Mouse (Mus musculus): ENCODE results near the gene Add2. TPM values are rescaled to one million over a fixed set of nuclear protein-coding genes. Genes with fewer than 3 reads are reported as not detected.

Gene Add2
- polyA plus RNA-seq, 1 experiment: not detected

- Histone ChIP-seq H3K27me3 (ENCODE audit: control insufficient read depth, insufficient read depth, low read length, poor library complexity, severe bottlenecking) (no peaks in the 10 kb centered on the region), H3K27ac (ENCODE audit: insufficient read depth, low read length) (no peak overlapping the region), H3K36me3 (ENCODE audit: control insufficient read depth, insufficient read depth, low read length, poor library complexity, severe bottlenecking) (no peaks in the 10 kb centered on the region), H3K4me3 (ENCODE audit: low read depth, low read length) (no peak overlapping the region), H3K9ac (ENCODE audit: low read depth, poor library complexity, severe bottlenecking) (no peak overlapping the region), H3K4me1 (ENCODE audit: control insufficient read depth, insufficient read depth, low read length) (no peaks in the 10 kb centered on the region), H3K9me3 (replicated peaks; ENCODE audit: control insufficient read depth, insufficient read depth, low read length, poor library complexity, severe bottlenecking) (no peaks in the 10 kb centered on the region)
- TF ChIP-seq POLR2A (IDR thresholded peaks at IDR 0.05; ENCODE audit: insufficient read depth, low read length) (no peak), EP300 (IDR thresholded peaks at IDR 0.05; ENCODE audit: insufficient read depth, low read depth, low read length) (no peak), CTCF (IDR thresholded peaks at IDR 0.05; ENCODE audit: low read depth, low read length) (no peak)
Observed at GRCm38 (mm10) chr6:86152676-86153075, 124.2 kb downstream of the Add2 start.

GRCm38 (mm10) chr6:86153436-86153990 lies 125.0 kb downstream of the Add2 start:
- Histone ChIP-seq H3K27ac (ENCODE audit: insufficient read depth, low read length) (no peak overlapping the region), H3K27me3 (ENCODE audit: control insufficient read depth, insufficient read depth, low read length, poor library complexity, severe bottlenecking) (no peaks in the 10 kb centered on the region), H3K9me3 (replicated peaks; ENCODE audit: control insufficient read depth, insufficient read depth, low read length, poor library complexity, severe bottlenecking) (no peaks in the 10 kb centered on the region), H3K4me3 (ENCODE audit: low read depth, low read length) (no peak overlapping the region), H3K9ac (ENCODE audit: low read depth, poor library complexity, severe bottlenecking) (no peak overlapping the region), H3K36me3 (ENCODE audit: control insufficient read depth, insufficient read depth, low read length, poor library complexity, severe bottlenecking) (no peaks in the 10 kb centered on the region), H3K4me1 (ENCODE audit: control insufficient read depth, insufficient read depth, low read length) (no peaks in the 10 kb centered on the region)
- no peak for TF ChIP-seq CTCF (IDR thresholded peaks at IDR 0.05; ENCODE audit: low read depth, low read length)
- no peak for TF ChIP-seq POLR2A (IDR thresholded peaks at IDR 0.05; ENCODE audit: insufficient read depth, low read length)
- TF ChIP-seq EP300 (IDR thresholded peaks at IDR 0.05; ENCODE audit: insufficient read depth, low read depth, low read length): no peak

DNA sequence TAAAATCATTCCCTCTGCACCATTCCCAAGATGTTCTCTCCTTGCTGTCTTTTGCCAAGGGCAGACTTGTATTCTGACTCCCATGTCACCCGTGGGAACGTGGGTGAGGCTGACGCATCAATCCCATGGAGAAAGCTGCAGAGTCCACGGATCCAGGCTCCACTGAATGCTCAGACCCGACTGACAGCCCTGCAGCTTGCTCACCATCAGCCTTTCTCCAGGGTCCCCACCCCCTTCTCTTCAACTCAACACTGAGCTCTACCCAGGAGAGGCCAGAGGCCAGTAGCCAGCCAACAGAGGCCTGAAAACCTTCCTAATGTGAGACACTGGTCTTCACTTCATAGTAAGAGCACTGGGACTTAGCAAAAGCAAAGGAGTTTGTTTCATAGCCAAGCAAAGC lies 125.5 kb downstream of the Add2 start:
- Histone ChIP-seq H3K27me3 (ENCODE audit: control insufficient read depth, insufficient read depth, low read length, poor library complexity, severe bottlenecking) (no peaks in the 10 kb centered on the region), H3K27ac (ENCODE audit: insufficient read depth, low read length) (no peak overlapping the region), H3K4me1 (ENCODE audit: control insufficient read depth, insufficient read depth, low read length) (no peaks in the 10 kb centered on the region), H3K9ac (ENCODE audit: low read depth, poor library complexity, severe bottlenecking) (no peak overlapping the region), H3K4me3 (ENCODE audit: low read depth, low read length) (no peak overlapping the region), H3K36me3 (ENCODE audit: control insufficient read depth, insufficient read depth, low read length, poor library complexity, severe bottlenecking) (no peaks in the 10 kb centered on the region), H3K9me3 (replicated peaks; ENCODE audit: control insufficient read depth, insufficient read depth, low read length, poor library complexity, severe bottlenecking) (no peaks in the 10 kb centered on the region)
- TF ChIP-seq POLR2A (IDR thresholded peaks at IDR 0.05; ENCODE audit: insufficient read depth, low read length) (no peak), EP300 (IDR thresholded peaks at IDR 0.05; ENCODE audit: insufficient read depth, low read depth, low read length) (no peak), CTCF (IDR thresholded peaks at IDR 0.05; ENCODE audit: low read depth, low read length) (no peak)

DNA sequence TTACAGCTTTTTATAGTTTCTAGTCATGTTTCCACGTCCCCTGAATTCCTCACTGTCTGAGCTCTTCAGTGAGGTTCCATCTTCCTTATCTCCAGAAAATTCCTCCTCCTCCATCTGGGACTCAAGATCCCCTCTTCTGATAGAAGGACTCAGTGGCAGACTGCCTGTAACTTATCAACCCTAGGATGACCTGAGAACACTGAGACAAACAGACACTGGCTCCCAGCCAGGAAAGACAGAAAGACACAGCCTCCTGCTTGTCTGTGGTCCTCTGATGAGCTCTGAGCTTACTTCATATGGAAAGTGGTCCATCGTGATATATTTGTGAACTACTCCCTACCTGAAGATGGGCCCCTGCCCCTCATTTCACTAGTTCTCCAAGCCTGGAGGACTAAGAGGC lies 126.0 kb downstream of the Add2 start:
- H3K9ac ChIP-seq (ENCODE audit: low read depth, poor library complexity, severe bottlenecking): no peak overlapping the region
- TF ChIP-seq POLR2A (IDR thresholded peaks at IDR 0.05; ENCODE audit: insufficient read depth, low read length) (no peak), CTCF (IDR thresholded peaks at IDR 0.05; ENCODE audit: low read depth, low read length) (no peak), EP300 (IDR thresholded peaks at IDR 0.05; ENCODE audit: insufficient read depth, low read depth, low read length) (no peak)

GRCm38 (mm10) chr6:86157253-86158234 lies 129.1 kb downstream of the Add2 start:
- no peaks in the 10 kb centered on the region for H3K9me3 ChIP-seq (replicated peaks; ENCODE audit: control insufficient read depth, insufficient read depth, low read length, poor library complexity, severe bottlenecking)
- no peak overlapping the region for H3K27ac ChIP-seq (ENCODE audit: insufficient read depth, low read length)
- H3K4me1 ChIP-seq (ENCODE audit: control insufficient read depth, insufficient read depth, low read length): no peaks in the 10 kb centered on the region
- H3K27me3 ChIP-seq (ENCODE audit: control insufficient read depth, insufficient read depth, low read length, poor library complexity, severe bottlenecking): no peaks in the 10 kb centered on the region
- H3K4me3 ChIP-seq (ENCODE audit: low read depth, low read length): no peak overlapping the region
- no peak overlapping the region for H3K9ac ChIP-seq (ENCODE audit: low read depth, poor library complexity, severe bottlenecking)
- no peaks in the 10 kb centered on the region for H3K36me3 ChIP-seq (ENCODE audit: control insufficient read depth, insufficient read depth, low read length, poor library complexity, severe bottlenecking)
- TF ChIP-seq EP300 (IDR thresholded peaks at IDR 0.05; ENCODE audit: insufficient read depth, low read depth, low read length) (no peak), CTCF (IDR thresholded peaks at IDR 0.05; ENCODE audit: low read depth, low read length) (peak; percentile 4), POLR2A (IDR thresholded peaks at IDR 0.05; ENCODE audit: insufficient read depth, low read length) (no peak)

More for the DNA sequence above, 126.0 kb downstream of the Add2 start:
- Histone ChIP-seq H3K4me3 (ENCODE audit: low read depth, low read length) (no peak overlapping the region), H3K4me1 (ENCODE audit: control insufficient read depth, insufficient read depth, low read length) (no peaks in the 10 kb centered on the region), H3K27ac (ENCODE audit: insufficient read depth, low read length) (no peak overlapping the region), H3K36me3 (ENCODE audit: control insufficient read depth, insufficient read depth, low read length, poor library complexity, severe bottlenecking) (no peaks in the 10 kb centered on the region), H3K27me3 (ENCODE audit: control insufficient read depth, insufficient read depth, low read length, poor library complexity, severe bottlenecking) (no peaks in the 10 kb centered on the region), H3K9me3 (replicated peaks; ENCODE audit: control insufficient read depth, insufficient read depth, low read length, poor library complexity, severe bottlenecking) (no peaks in the 10 kb centered on the region)

GRCm38 (mm10) chr6:86160878-86161277 lies 132.4 kb downstream of the Add2 start:
- Histone ChIP-seq H3K27me3 (ENCODE audit: control insufficient read depth, insufficient read depth, low read length, poor library complexity, severe bottlenecking) (no peaks in the 10 kb centered on the region), H3K27ac (ENCODE audit: insufficient read depth, low read length) (no peak overlapping the region), H3K4me1 (ENCODE audit: control insufficient read depth, insufficient read depth, low read length) (no peaks in the 10 kb centered on the region), H3K9ac (ENCODE audit: low read depth, poor library complexity, severe bottlenecking) (no peak overlapping the region), H3K36me3 (ENCODE audit: control insufficient read depth, insufficient read depth, low read length, poor library complexity, severe bottlenecking) (no peaks in the 10 kb centered on the region), H3K9me3 (replicated peaks; ENCODE audit: control insufficient read depth, insufficient read depth, low read length, poor library complexity, severe bottlenecking) (no peaks in the 10 kb centered on the region), H3K4me3 (ENCODE audit: low read depth, low read length) (no peak overlapping the region)
- TF ChIP-seq CTCF (IDR thresholded peaks at IDR 0.05; ENCODE audit: low read depth, low read length): no peak
- no peak for TF ChIP-seq POLR2A (IDR thresholded peaks at IDR 0.05; ENCODE audit: insufficient read depth, low read length)
- no peak for TF ChIP-seq EP300 (IDR thresholded peaks at IDR 0.05; ENCODE audit: insufficient read depth, low read depth, low read length)

Data from ES-Bruce4 (cell line).